In genomic region chr10:8762209-8762701, GRCm38 (mm10) we compare ENCODE assay signal across 9 mouse cellular contexts.
DNase-seq lines count a peak whose midpoint lies in the region; ATAC-seq and TF ChIP-seq lines count a peak whose summit lies in the region.
"Had no signal": no experiment of that assay in that cellular context is flagged by ENCODE, and none has a peak within 500 bp of the region (broad histone marks: within the 10 kb centered on the region; RNA-seq: fewer than 3 reads in every experiment).

No protein-coding gene starts in this region.

- no peak for TF ChIP-seq POLR2A in myocyte (IDR thresholded peaks at IDR 0.05; ENCODE audit: insufficient read length, low read depth)

- H3K4me1 ChIP-seq in kidney, postnatal 0 days (replicated peaks; ENCODE audit: insufficient read depth, low read length), result peaks cover 7% of the 10 kb centered on the region; the same call in 1 of the 2 replicates

- H3K9ac ChIP-seq in kidney, postnatal 0 days (ENCODE audit: low read depth, low read length), result peak overlapping the region; percentile 46

- TF ChIP-seq CTCF in kidney, postnatal 0 days (IDR thresholded peaks at IDR 0.05; ENCODE audit: low read depth), result no peak

- no peaks in the 10 kb centered on the region for H3K79me2 ChIP-seq in myocyte (ENCODE audit: control insufficient read depth, insufficient read depth)

- DNase-seq in frontal cortex, postnatal 10 days (ENCODE audit: low spot score in 2 of 2), result no peak
- DNase-seq in embryo, embryonic 11.5 days (ENCODE audit: low read depth, low spot score), result peak; percentile 57
- peak; percentile 64 to 73 for DNase-seq in heart, adult 9 months (ENCODE audit: low spot score in 2 of 2)
- DNase-seq in kidney, postnatal 0 days (ENCODE audit: low spot score), result peak; percentile 93
- no peak for DNase-seq in layer of hippocampus, postnatal 14 days (ENCODE audit: low spot score in 2 of 2)
- DNase-seq in layer of hippocampus, adult 9-10 months (ENCODE audit: low spot score), result no peak

- peak; percentile 31; the same call in 1 of the 2 replicates for ATAC-seq in frontal cortex, adult (ENCODE audit: low TSS enrichment)
- peak; percentile 84 for ATAC-seq in kidney, postnatal 0 days (replicated peaks; ENCODE audit: low FRiP score, low read depth)

- no peaks in the 10 kb centered on the region for H3K27me3 ChIP-seq in kidney, postnatal 0 days (ENCODE audit: insufficient read depth, low read length)
- no peaks in the 10 kb centered on the region for H3K27me3 ChIP-seq in myocyte (ENCODE audit: control insufficient read depth, insufficient read depth, insufficient read length)
- H3K27me3 ChIP-seq: CH12.LX had no signal

- no peak overlapping the region for H3ac ChIP-seq in myocyte (ENCODE audit: control insufficient read depth, insufficient read length)

- H3K4me2 ChIP-seq in kidney, postnatal 0 days (ENCODE audit: low read length), result peak overlapping the region; percentile 53
- peak overlapping the region; percentile 73 for H3K4me2 ChIP-seq in myocyte (ENCODE audit: low read depth)

- peak overlapping the region; percentile 86 for H3K27ac ChIP-seq in kidney, postnatal 0 days

- 17% methylated on average over 14 of the region's 14 CpGs for whole genome bisulfite sequencing in kidney, postnatal 0 days

- H3K9me3 ChIP-seq in kidney, postnatal 0 days (replicated peaks; ENCODE audit: low read length), result no peaks in the 10 kb centered on the region

- peak overlapping the region; percentile 31 for H3K4me3 ChIP-seq in kidney, postnatal 0 days (replicated peaks; ENCODE audit: low read depth, low read length)
- peak overlapping the region; percentile 17 for H3K4me3 ChIP-seq in myocyte

- H3K36me3 ChIP-seq in kidney, postnatal 0 days (ENCODE audit: insufficient read depth, low read length), result no peaks in the 10 kb centered on the region
- no peaks in the 10 kb centered on the region for H3K36me3 ChIP-seq in myocyte (ENCODE audit: control insufficient read depth, insufficient read depth)

TF ChIP-seq in myocyte, 11 proteins besides CTCF, POLR2A, EP300 and RAD21:
- TF ChIP-seq TCF12 (IDR thresholded peaks at IDR 0.05; ENCODE audit: insufficient read depth, poor library complexity, severe bottlenecking), result no peak
- TF ChIP-seq SRF (IDR thresholded peaks at IDR 0.05; ENCODE audit: control insufficient read depth, insufficient read length, low read depth), result no peak

Comparison
In these comparisons a context has a peak if more than half of its experiments do, and no peak if none do; other contexts are left out.
1. DNase-seq: peak in embryo, embryonic 11.5 days (single experiment), heart, adult 9 months (2 of 2) and kidney, postnatal 0 days (single experiment); none in frontal cortex, postnatal 10 days (0 of 2), layer of hippocampus, postnatal 14 days (0 of 2) and layer of hippocampus, adult 9-10 months (single experiment).